ENCODE assay signal across 8 mouse cellular contexts in genomic region chr12:73952879-73953278, GRCm38 (mm10). TPM values are rescaled to one million over a fixed set of nuclear protein-coding genes. Genes with fewer than 3 reads are reported as not detected.
A peak's percentile ranks its signal among the peaks of the same experiment; 100 is the strongest.
DNase-seq lines count a peak whose midpoint lies in the region; ATAC-seq and TF ChIP-seq lines count a peak whose summit lies in the region.

No protein-coding gene starts in this region.

- peak; percentile 28 for DNase-seq in cerebellum, adult 11 months
- no peak for DNase-seq in cerebellum, adult 8-10 months
- DNase-seq in ZHBTc4 (ENCODE audit: low read depth, low spot score) = peak; percentile 29
- DNase-seq in embryonic facial prominence, embryonic 14.5 days (ENCODE audit: low spot score) = peak; percentile 82
- DNase-seq in liver, adult 2 months (ENCODE audit: extremely low read depth, low read depth, low spot score) = no peak
- peak; percentile 32 to 47 for DNase-seq in natural killer cell, adult 2 months (ENCODE audit: low spot score in 2 of 2)
- peak; percentile 77 for DNase-seq in thymus, postnatal 0 days (ENCODE audit: low spot score)

- TF ChIP-seq POLR2A in liver, adult 2 months (IDR thresholded peaks at IDR 0.05; ENCODE audit: extremely low read depth, insufficient read depth, low read length) = no peak

- TF ChIP-seq CTCF in liver, adult 2 months (IDR thresholded peaks at IDR 0.05; ENCODE audit: low read depth, low read length) = no peak

- no peaks in the 10 kb centered on the region for H3K9me3 ChIP-seq in embryonic facial prominence, embryonic 14.5 days (ENCODE audit: control insufficient read depth, low read length)
- H3K9me3 ChIP-seq in hindbrain, embryonic 13.5 days = no peaks in the 10 kb centered on the region

- peak overlapping the region; percentile 56 for H3K9ac ChIP-seq in embryonic facial prominence, embryonic 14.5 days (ENCODE audit: low read depth, low read length)
- peak overlapping the region; percentile 61 for H3K9ac ChIP-seq in hindbrain, embryonic 13.5 days
- no peak overlapping the region for H3K9ac ChIP-seq in liver, adult 2 months (ENCODE audit: low read depth, low read length)

- H3K27me3 ChIP-seq in embryonic facial prominence, embryonic 14.5 days (replicated peaks; ENCODE audit: control insufficient read depth, insufficient read depth, low read length) = no peaks in the 10 kb centered on the region
- peaks cover 17% of the 10 kb centered on the region for H3K27me3 ChIP-seq in hindbrain, embryonic 13.5 days
- H3K27me3 ChIP-seq in liver, adult 2 months (ENCODE audit: control insufficient read depth, insufficient read depth, low read length) = no peaks in the 10 kb centered on the region

- H3K36me3 ChIP-seq in embryonic facial prominence, embryonic 14.5 days (ENCODE audit: control insufficient read depth, insufficient read depth, low read length) = peaks cover 7% of the 10 kb centered on the region; the same call in 1 of the 2 replicates
- no peaks in the 10 kb centered on the region for H3K36me3 ChIP-seq in hindbrain, embryonic 13.5 days
- H3K36me3 ChIP-seq in liver, adult 2 months (ENCODE audit: control insufficient read depth, insufficient read depth, low read length) = peaks cover under 1% of the 10 kb centered on the region; the same call in 1 of the 2 replicates

- H3K4me2 ChIP-seq in embryonic facial prominence, embryonic 14.5 days (ENCODE audit: low read depth, low read length) = peak overlapping the region; percentile 59
- H3K4me2 ChIP-seq in hindbrain, embryonic 13.5 days = peak overlapping the region; percentile 55

- 7% methylated on average over 15 of the region's 15 CpGs for WGBS in embryonic facial prominence, embryonic 14.5 days
- WGBS in hindbrain, embryonic 13.5 days = 7% methylated on average over 15 of the region's 15 CpGs
- 12% methylated on average over 15 of the region's 15 CpGs for WGBS in liver, adult 2 months

- no peak overlapping the region for H3K27ac ChIP-seq in embryonic facial prominence, embryonic 14.5 days (replicated peaks; ENCODE audit: low read depth, low read length)
- no peak overlapping the region for H3K27ac ChIP-seq in hindbrain, embryonic 13.5 days
- H3K27ac ChIP-seq in liver, adult 2 months (replicated peaks; ENCODE audit: insufficient read depth, low read depth, low read length) = no peak overlapping the region

- peak; percentile 66 for ATAC-seq in embryonic facial prominence, embryonic 14.5 days (ENCODE audit: low read depth)
- 0 out of 2 replicates have a peak, but pooled peaks have one; percentile 50 for ATAC-seq in hindbrain, embryonic 13.5 days (ENCODE audit: low FRiP score)

- H3K4me3 ChIP-seq in embryonic facial prominence, embryonic 14.5 days (ENCODE audit: low read depth, low read length) = peak overlapping the region; percentile 38
- peak overlapping the region; percentile 32 for H3K4me3 ChIP-seq in hindbrain, embryonic 13.5 days
- 0 out of 2 replicates have a peak overlapping the region, but pooled peaks have one; percentile 3 for H3K4me3 ChIP-seq in liver, adult 2 months (ENCODE audit: insufficient read depth, low read depth, low read length)

- H3K4me1 ChIP-seq in embryonic facial prominence, embryonic 14.5 days (ENCODE audit: control insufficient read depth, insufficient read depth, low read length) = peaks cover 3% of the 10 kb centered on the region; the same call in 1 of the 2 replicates
- peaks cover 19% of the 10 kb centered on the region for H3K4me1 ChIP-seq in hindbrain, embryonic 13.5 days (replicated peaks)
- H3K4me1 ChIP-seq in liver, adult 2 months (ENCODE audit: control insufficient read depth, insufficient read depth, low read length) = peaks cover 4% of the 10 kb centered on the region; the same call in 1 of the 2 replicates

- H3K79me2 ChIP-seq in liver, adult 2 months (ENCODE audit: control insufficient read depth, insufficient read depth, low read length) = no peaks in the 10 kb centered on the region

RNA-seq across cellular contexts. Expression of gene Snapc1, which starts 11.4 kb away (rescaled TPM):
- 14.7 and 17.8 TPM in 2 replicates for polyA plus RNA-seq in embryonic facial prominence, embryonic 14.5 days (2014; fragmentation: Nextera tagmentation; extraction: Ambion mirVana)
- 34.4 and 39.0 TPM in 2 replicates for polyA plus RNA-seq in hindbrain, embryonic 13.5 days (2015; fragmentation: Nextera tagmentation; extraction: Ambion mirVana)
- total RNA-seq in liver, adult 2 months (2014; rRNA removed) = 3.0 and 4.4 TPM in 2 replicates
- polyA plus RNA-seq in liver, adult 2 months (2012; rRNA removed) = 5.4 and 6.0 TPM in 2 replicates
- 15.0 and 15.6 TPM in 2 replicates for polyA plus RNA-seq in thymus, postnatal 0 days (2015; fragmentation: Nextera tagmentation; extraction: Ambion mirVana)

RNA-seq across cellular contexts. Expression of gene Gm49321, which starts 15.4 kb away (rescaled TPM):
- 9.2 and 10.2 TPM in 2 replicates for polyA plus RNA-seq in embryonic facial prominence, embryonic 14.5 days (2014; fragmentation: Nextera tagmentation; extraction: Ambion mirVana)
- 20.9 and 23.9 TPM in 2 replicates for polyA plus RNA-seq in hindbrain, embryonic 13.5 days (2015; fragmentation: Nextera tagmentation; extraction: Ambion mirVana)
- not detected in 2 replicates for total RNA-seq in liver, adult 2 months (2014; rRNA removed)
- not detected in 2 replicates for polyA plus RNA-seq in liver, adult 2 months (2012; rRNA removed)
- polyA plus RNA-seq in thymus, postnatal 0 days (2015; fragmentation: Nextera tagmentation; extraction: Ambion mirVana) = 7.6 and 10.0 TPM in 2 replicates

RNA-seq across cellular contexts. Expression of gene Syt16, which starts 44.6 kb away (rescaled TPM):
- polyA plus RNA-seq in embryonic facial prominence, embryonic 14.5 days (2014; fragmentation: Nextera tagmentation; extraction: Ambion mirVana) = 5.4 and 5.5 TPM in 2 replicates
- polyA plus RNA-seq in hindbrain, embryonic 13.5 days (2015; fragmentation: Nextera tagmentation; extraction: Ambion mirVana) = 50.9 and 53.6 TPM in 2 replicates
- 0.07 TPM in 1 of 2 replicates, not detected in the other for total RNA-seq in liver, adult 2 months (2014; rRNA removed)
- not detected in 2 replicates for polyA plus RNA-seq in liver, adult 2 months (2012; rRNA removed)
- polyA plus RNA-seq in thymus, postnatal 0 days (2015; fragmentation: Nextera tagmentation; extraction: Ambion mirVana) = 0.04 and 0.09 TPM in 2 replicates

RNA-seq across cellular contexts. Expression of gene Hif1a, which starts 51.7 kb away (rescaled TPM):
- polyA plus RNA-seq in embryonic facial prominence, embryonic 14.5 days (2014; fragmentation: Nextera tagmentation; extraction: Ambion mirVana) = 91.8 and 103 TPM in 2 replicates
- 80.0 and 84.1 TPM in 2 replicates for polyA plus RNA-seq in hindbrain, embryonic 13.5 days (2015; fragmentation: Nextera tagmentation; extraction: Ambion mirVana)
- total RNA-seq in liver, adult 2 months (2014; rRNA removed) = 32.5 and 37.4 TPM in 2 replicates
- polyA plus RNA-seq in liver, adult 2 months (2012; rRNA removed) = 5.7 and 9.7 TPM in 2 replicates
- 75.2 and 75.7 TPM in 2 replicates for polyA plus RNA-seq in thymus, postnatal 0 days (2015; fragmentation: Nextera tagmentation; extraction: Ambion mirVana)

Comparison
In these comparisons a context has a peak if more than half of its experiments do, and no peak if none do; other contexts are left out.
1. DNase-seq: peak in cerebellum, adult 11 months (single experiment), ZHBTc4 (single experiment), embryonic facial prominence, embryonic 14.5 days (single experiment), natural killer cell, adult 2 months (2 of 2) and thymus, postnatal 0 days (single experiment); none in cerebellum, adult 8-10 months (single experiment) and liver, adult 2 months (single experiment).
2. Peak in every context shown above with its lines, with median percentiles within 50 percentile points of each other: H3K4me3 ChIP-seq.